Mouse (Mus musculus) frontal cortex, postnatal 14 days (tissue): ENCODE measurements around the gene Myh6.
"Not testable (repeated sequence)": the region's sequence is repeated elsewhere in the genome, so short reads cannot be mapped to it uniquely, and the experiment has no call there.

Experiments used
- DNase-seq, 2 experiments: peaks; one replicate each; pipeline ENCODE4 v3.0.0; 2022; ENCODE audit warnings: low spot score in 2 of 2

Myh6 gene

GRCm38 (mm10) chr14:54966320-54966977 lies at the start of gene Myh6:
Gene Myh6, minus strand, starts transcription at chr14:54966927.
- DNase-seq = no peak

DNA sequence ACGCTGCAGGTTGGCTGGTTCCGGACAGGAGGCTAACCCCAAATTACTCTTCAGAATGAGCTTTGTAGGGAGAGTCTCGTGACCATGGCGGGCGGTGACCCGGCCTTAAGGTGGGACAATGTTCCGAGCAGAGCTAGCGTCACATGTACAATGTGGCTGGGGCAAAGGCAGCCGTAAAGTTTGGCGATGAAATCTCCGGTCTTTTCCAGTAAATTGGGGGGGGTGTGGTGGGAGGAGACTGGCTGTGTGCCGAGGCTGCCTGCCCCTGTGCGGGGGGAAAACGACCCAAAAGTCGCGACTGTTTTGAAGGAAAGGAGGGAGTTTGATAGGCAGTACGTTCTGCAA lies 49.0 kb upstream of the Myh6 start:
- DNase-seq = no peak

GRCm38 (mm10) chr14:55014991-55015766 lies 48.5 kb upstream of the Myh6 start, which contains the start of gene Ngdn:
Gene Ngdn, plus strand, starts transcription at chr14:55015454.
- DNase-seq = peak; percentile 97 to 99

GRCm38 (mm10) chr14:55014591-55014990 lies 47.9 kb upstream of the Myh6 start:
- DNase-seq = no peak

DNA sequence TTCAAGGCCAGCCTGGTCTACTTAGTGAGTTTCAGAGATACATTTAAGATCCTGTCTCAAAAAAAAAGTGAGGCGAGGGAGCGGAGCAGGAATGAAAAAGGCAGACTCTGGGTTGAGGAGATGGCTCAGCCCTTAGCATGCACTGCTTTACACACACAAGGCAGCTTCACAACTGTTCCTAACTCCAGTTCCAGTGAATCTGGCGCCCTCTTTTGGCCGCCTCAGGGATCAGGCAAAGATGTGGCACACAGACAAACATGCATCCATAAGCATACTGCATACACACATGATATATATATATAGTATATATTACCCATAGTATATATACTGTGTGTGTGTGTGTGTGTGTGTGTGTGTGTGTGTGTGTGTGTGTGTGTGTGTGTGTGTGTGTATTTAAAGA lies 44.4 kb upstream of the Myh6 start:
- DNase-seq = no peak

GRCm38 (mm10) chr14:55008417-55008816 lies 41.7 kb upstream of the Myh6 start:
- no peak for DNase-seq

DNA sequence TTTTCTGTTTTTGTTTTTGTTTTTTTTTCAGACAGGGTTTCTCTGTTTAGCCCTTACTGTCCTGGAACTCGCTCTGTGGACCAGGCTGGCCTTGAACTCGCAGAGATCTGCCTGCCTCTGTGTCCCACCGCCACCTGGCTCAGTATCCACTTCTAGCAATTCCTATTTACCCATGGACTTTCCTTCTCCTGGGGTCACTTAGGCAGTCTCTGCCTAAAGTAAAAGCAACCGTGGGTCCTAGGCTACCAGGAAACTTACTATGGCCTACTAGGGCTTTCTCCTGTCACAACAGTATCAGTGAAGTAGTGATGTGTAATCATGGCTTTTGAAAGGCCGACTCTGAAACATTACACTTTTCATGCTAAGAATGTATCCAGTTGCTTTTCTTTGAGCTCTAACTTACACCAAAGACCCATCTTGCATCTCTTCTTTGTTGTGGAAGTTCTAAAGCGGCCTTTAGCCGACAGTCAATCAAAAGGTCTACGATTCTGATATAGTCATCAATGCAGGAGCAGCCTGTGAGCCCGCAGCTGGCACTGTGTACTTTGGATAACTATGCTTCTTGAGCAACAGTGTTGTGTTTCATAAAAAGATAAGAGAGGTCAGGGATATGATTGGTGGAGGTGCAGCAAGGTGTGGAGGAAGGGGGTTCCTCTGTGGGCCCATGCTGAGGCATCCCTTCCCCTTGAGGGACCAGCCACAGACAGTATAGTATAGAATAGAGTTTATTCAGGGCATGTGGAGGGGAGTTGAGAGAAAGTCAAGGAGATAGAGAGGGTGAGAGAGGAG lies 40.6 kb upstream of the Myh6 start:
- DNase-seq = no peak

- DNase-seq = no peak
Observed at GRCm38 (mm10) chr14:55006541-55006940, 39.8 kb upstream of the Myh6 start.

GRCm38 (mm10) chr14:55005967-55006366 lies 39.2 kb upstream of the Myh6 start:
- no peak for DNase-seq

GRCm38 (mm10) chr14:55005506-55005905 lies 38.8 kb upstream of the Myh6 start:
- no peak for DNase-seq

DNA sequence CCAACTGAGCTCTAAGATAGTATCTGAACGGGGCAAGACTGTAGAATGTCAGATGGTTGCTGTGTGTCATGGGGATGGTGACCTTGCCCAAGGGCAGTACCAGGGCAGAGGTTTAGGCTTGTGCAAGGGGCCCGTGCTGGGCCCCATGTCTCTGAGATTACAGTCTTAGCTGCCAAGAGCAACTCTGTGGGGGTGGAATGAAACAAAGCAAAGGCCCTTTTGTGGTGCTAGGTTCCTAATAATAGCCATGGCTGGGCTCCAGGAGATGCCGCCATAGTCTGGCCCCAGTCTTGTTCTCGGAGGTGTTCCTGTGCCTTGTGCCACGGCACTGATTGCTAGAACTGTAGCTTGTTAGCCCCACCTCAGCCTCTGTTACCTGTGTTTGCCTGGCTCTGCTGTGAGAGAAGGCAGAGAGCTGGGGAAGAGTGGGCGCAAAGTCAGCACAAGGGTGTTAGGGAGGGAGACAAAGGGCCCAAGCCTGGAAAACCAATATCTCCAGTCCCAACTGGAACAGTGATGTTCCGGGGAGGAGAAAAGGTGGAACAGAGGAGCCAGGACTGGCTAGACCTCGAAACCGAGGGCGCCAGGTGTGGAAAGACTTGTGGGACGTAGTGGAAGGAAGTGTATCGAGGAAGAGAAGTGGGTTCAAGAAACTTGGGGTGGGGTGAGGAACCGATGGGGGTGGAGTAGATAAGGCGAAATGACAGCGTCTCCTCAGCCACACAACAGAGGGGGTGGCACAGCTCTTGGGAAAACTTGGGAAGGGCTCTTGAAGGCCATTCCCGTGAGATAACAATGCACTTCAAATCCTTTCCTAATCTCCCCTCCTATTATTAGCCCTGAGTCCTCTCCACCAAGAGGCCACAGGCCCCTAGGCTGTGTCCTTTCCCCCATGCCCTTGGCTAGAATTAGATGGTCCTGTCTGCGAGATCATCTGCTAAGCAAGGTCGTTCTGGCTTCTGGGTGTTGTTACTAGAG lies 37.4 kb upstream of the Myh6 start:
- no peak for DNase-seq

DNA sequence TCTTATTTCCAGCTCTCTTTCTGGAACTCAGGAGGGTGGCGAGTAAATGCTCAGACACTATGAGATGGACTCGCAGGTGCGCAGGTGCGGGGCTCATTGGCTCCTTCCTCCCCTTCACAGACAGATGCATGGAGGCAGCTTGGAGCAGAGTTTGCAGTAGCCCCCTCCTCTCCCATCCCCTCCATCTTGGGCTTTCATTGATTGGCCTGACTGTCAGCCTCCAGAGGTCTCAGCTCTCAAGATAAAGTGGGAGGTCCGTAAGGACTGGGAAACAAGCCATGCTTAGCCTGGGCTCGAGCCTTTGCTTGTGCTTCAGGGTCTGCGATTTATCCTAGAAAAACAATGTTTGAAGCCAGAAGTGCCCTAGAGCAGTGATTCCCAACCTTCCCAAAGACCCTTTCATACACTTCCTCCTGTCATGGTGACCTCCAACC lies 36.0 kb upstream of the Myh6 start:
- no peak for DNase-seq

- no peak for DNase-seq
Observed at GRCm38 (mm10) chr14:55001938-55002686, 35.4 kb upstream of the Myh6 start.

- no peak for DNase-seq
Observed at GRCm38 (mm10) chr14:55001446-55001845, 34.7 kb upstream of the Myh6 start.

DNA sequence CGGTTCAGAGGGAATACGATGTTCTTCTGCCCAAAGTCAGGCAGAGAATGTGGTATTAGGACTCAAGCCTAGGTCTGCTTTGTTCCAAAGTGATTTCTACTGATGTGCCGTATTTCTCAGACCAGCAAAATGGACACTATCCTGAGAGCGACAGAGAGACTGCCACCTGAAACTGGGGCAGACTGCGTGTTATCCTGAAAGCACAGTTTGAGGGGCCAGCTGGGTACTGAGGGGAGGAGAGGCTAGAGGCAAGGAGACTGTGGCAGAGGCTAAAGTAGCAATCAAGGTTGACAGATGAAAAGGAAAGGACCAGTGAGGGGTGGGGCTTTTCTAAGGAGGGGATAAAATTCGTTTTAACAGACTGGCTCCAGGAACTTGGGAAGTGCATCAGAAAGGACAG lies 34.1 kb upstream of the Myh6 start:
- DNase-seq = no peak

- not testable (repeated sequence) for DNase-seq
Observed at GRCm38 (mm10) chr14:54999868-55000267, 33.1 kb upstream of the Myh6 start.

DNA sequence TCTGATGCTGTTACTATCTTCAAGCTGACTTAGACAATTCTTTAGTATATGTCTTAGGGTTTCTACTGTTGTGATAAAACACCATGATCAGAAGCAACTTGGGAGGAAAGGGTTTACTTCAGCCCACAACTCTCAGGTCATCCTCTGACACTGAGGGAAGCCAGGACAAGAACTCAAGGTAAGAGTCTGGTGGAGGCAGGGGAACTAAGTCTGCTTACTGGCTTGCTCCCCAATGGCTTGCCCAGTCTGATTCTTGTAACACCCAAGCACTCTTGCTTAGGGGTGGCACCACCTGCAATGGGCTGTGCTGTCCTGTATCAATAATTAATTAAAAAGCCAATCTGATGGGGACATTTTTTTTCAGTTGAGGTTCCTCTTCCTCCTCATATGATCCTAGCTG lies 32.0 kb upstream of the Myh6 start:
- DNase-seq = no peak

DNA sequence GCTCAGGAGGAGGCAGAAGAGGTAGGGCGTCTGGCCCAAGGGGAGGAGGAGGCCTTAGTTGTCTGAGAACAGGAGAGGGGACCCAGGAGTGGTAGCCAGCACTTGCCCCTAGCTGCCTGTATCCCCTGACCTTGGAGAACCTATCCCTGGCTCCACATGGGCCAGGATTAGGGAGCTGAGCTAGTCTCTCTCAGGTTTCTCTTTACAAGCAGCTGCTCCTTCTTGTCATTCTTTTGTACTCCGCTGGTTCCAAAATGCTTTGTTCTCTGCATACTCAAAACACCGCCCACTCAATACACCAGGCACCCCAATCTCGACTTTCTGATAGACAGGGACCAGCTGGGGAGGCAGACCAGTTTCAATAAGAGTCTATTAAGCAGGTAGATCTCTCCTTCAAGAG lies 30.6 kb upstream of the Myh6 start:
- no peak for DNase-seq

GRCm38 (mm10) chr14:54996793-54997192 lies 30.1 kb upstream of the Myh6 start:
- DNase-seq = no peak

DNA sequence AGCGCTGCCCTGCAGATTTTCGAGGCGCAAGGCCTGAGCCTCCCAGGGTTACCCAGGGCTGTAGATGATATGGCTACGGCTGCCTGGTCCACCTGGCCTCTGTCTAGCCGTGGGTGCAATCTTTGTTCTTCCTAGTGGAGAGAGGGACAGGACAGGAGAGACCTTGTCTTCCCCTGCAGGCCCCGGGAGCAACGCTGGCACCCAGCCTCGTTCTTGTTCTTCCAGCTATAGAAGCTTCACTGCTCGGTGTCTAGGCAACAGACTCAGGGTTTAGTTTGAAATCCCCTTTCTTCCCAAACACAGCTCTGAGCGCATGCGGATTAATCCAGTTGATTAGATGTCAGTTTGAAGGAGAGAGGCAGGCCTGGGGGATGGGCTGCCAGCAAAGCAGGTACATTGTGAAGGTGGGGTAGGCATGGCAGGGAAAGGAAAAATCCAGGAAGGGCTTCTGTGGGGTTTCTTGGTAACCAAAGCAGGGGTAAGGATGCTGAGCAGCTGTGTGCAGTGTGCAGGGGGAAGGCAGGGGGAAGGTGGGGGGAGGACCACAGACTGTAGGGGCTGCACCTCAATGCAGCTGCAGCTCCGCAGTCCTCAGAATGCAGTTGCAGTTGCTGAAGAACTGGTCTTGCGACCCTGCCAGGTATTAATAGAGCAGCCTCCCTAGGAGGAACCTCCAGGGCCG lies 28.9 kb upstream of the Myh6 start:
- DNase-seq = peak; percentile 51
